Mouse (Mus musculus) lung, postnatal 0 days (tissue): ENCODE results near the gene Tssc4. TPM values are rescaled to one million over a fixed set of nuclear protein-coding genes. Genes with fewer than 3 reads are reported as not detected.

Experiments
- ATAC-seq: fragments of 200-750 bp; cut with Nextera tagmentation; 2 replicates; pipeline ENCODE4 v1.8.0; 2017; ENCODE audit warnings: moderate library complexity
- DNase-seq: peaks from one replicate; pipeline ENCODE4 v3.0.0-alpha.2; 2016; ENCODE audit warnings: low spot score
- H3K27ac ChIP-seq: fragments of 300-500 bp; sonication (generic); 2 replicates; pipeline ENCODE4 v1.5.1; 2014; ENCODE audit warnings: antibody characterized with exemption, mild to moderate bottlenecking, low read length, mixed read lengths
- H3K27me3 ChIP-seq: fragments of 300-500 bp; sonication (generic); replicated peaks from 2 replicates; pipeline ENCODE4 v1.6.1; 2014; ENCODE audit warnings: low read length, mixed read lengths; ENCODE audit not compliant: insufficient read depth
- H3K36me3 ChIP-seq: fragments of 300-500 bp; sonication (generic); 2 replicates; pipeline ENCODE4 v1.6.1; 2014; ENCODE audit warnings: low read length, mixed read lengths; ENCODE audit not compliant: insufficient read depth
- H3K4me1 ChIP-seq: fragments of 300-500 bp; sonication (generic); 2 replicates; pipeline ENCODE4 v1.6.1; 2014; ENCODE audit warnings: antibody characterized with exemption, low read depth, low read length, mixed read lengths; ENCODE audit not compliant: insufficient read depth
- H3K4me2 ChIP-seq: fragments of 300-500 bp; sonication (generic); replicated peaks from 2 replicates; pipeline ENCODE4 v1.6.1; 2014; ENCODE audit warnings: low read depth, mild to moderate bottlenecking, low read length, moderate library complexity, mixed read lengths
- H3K4me3 ChIP-seq: fragments of 300-500 bp; sonication (generic); 2 replicates; pipeline ENCODE4 v1.5.1; 2014; ENCODE audit warnings: low read depth, low read length
- H3K9ac ChIP-seq: fragments of 300-500 bp; sonication (generic); replicated peaks from 2 replicates; pipeline ENCODE4 v1.6.1; 2014; ENCODE audit warnings: low read depth, mild to moderate bottlenecking
- H3K9me3 ChIP-seq: fragments of 300-500 bp; sonication (generic); 2 replicates; pipeline ENCODE4 v1.6.1; 2016; ENCODE audit warnings: low read length, mixed read lengths
- CTCF ChIP-seq: IDR thresholded peaks from 2 replicates; pipeline ENCODE4 v1.5.1; 2016; ENCODE audit warnings: antibody characterized with exemption, mild to moderate bottlenecking
- EP300 ChIP-seq: IDR thresholded peaks from 2 replicates; pipeline ENCODE4 v1.6.1; 2016; ENCODE audit warnings: antibody characterized with exemption, mild to moderate bottlenecking, control low read depth
- WGBS: fragments of 180-500 bp; shearing (Covaris S2); extraction: QIAGEN DNeasy Blood & Tissue Kit; methylation state at CpG from one replicate; pipeline ENCODE4 v1.1.7; 2014; 5-methylcytosine and 5-hydroxymethylcytosine counted together
- polyA plus RNA-seq: library from polyadenylated mRNA; unstranded; fragments of >200 nt; fragmentation: Nextera tagmentation; extraction: Ambion mirVana; gene quantifications from 2 replicates; pipeline ENCODE4 v1.2.1, GENCODE M21; 2015

The Tssc4 gene
- polyA plus RNA-seq, 1 experiment from 2014 or later, result 52.3 TPM

GRCm38 (mm10) chr7:143083708-143084107 is 14.7 kb downstream of the Tssc4 start:
- Histone ChIP-seq H3K4me3 (no peak overlapping the region), H3K27me3 (no peaks in the 10 kb centered on the region), H3K4me2 (no peak overlapping the region), H3K9me3 (no peaks in the 10 kb centered on the region), H3K36me3 (no peaks in the 10 kb centered on the region), H3K27ac (no peak overlapping the region), H3K4me1 (no peaks in the 10 kb centered on the region), H3K9ac (no peak overlapping the region)
- TF ChIP-seq EP300 (no peak), CTCF (no peak)
- WGBS, result 66% methylated on average over 2 of the region's 2 CpGs
- DNase-seq (no peak), ATAC-seq (no peak)

GRCm38 (mm10) chr7:143086366-143086765 is 17.3 kb downstream of the Tssc4 start:
- TF ChIP-seq EP300 (no peak), CTCF (peak; percentile 95)
- Histone ChIP-seq H3K27ac (no peak overlapping the region), H3K4me1 (no peaks in the 10 kb centered on the region), H3K4me2 (no peak overlapping the region), H3K27me3 (no peaks in the 10 kb centered on the region), H3K9ac (no peak overlapping the region), H3K36me3 (no peaks in the 10 kb centered on the region), H3K4me3 (no peak overlapping the region), H3K9me3 (no peaks in the 10 kb centered on the region)
- DNase-seq (peak; percentile 71), ATAC-seq (peak; percentile 71)
- WGBS, result 51% methylated on average over 2 of the region's 2 CpGs

GRCm38 (mm10) chr7:143087070-143087579 is 18.1 kb downstream of the Tssc4 start:
- 36% methylated on average over 4 of the region's 4 CpGs for WGBS
- H3K4me3 ChIP-seq, result no peak overlapping the region
- no peaks in the 10 kb centered on the region for H3K4me1 ChIP-seq
- TF ChIP-seq EP300 (no peak), CTCF (peak; percentile 73)
- DNase-seq, result peak; percentile 59
- no peak overlapping the region for H3K4me2 ChIP-seq
- H3K9me3 ChIP-seq, result no peaks in the 10 kb centered on the region
- no peaks in the 10 kb centered on the region for H3K36me3 ChIP-seq
- peak; percentile 54 for ATAC-seq
- H3K27me3 ChIP-seq, result no peaks in the 10 kb centered on the region
- H3K27ac ChIP-seq, result no peak overlapping the region
- H3K9ac ChIP-seq, result no peak overlapping the region

GRCm38 (mm10) chr7:143093847-143094246 is 24.8 kb downstream of the Tssc4 start:
- H3K9ac ChIP-seq, result no peak overlapping the region
- H3K27me3 ChIP-seq, result no peaks in the 10 kb centered on the region
- H3K4me2 ChIP-seq, result no peak overlapping the region
- no peak overlapping the region for H3K27ac ChIP-seq
- WGBS, result 55% methylated on average over 3 of the region's 3 CpGs
- ATAC-seq, result no peak
- H3K9me3 ChIP-seq, result no peaks in the 10 kb centered on the region
- no peak for DNase-seq
- no peak for TF ChIP-seq EP300
- no peak for TF ChIP-seq CTCF
- no peak overlapping the region for H3K4me3 ChIP-seq
- no peaks in the 10 kb centered on the region for H3K36me3 ChIP-seq
- H3K4me1 ChIP-seq, result no peaks in the 10 kb centered on the region

GRCm38 (mm10) chr7:143094592-143095553 is 25.8 kb downstream of the Tssc4 start, which contains the start of gene Trpm5:
TSS of gene Trpm5 (minus strand) at chr7:143094642.
- Histone ChIP-seq H3K4me3 (no peak within 1 kb of the TSS), H3K36me3 (no peaks in the 10 kb centered on the region), H3K27me3 (no peaks in the 10 kb centered on the region), H3K9me3 (no peaks in the 10 kb centered on the region), H3K9ac (no peak within 1 kb of the TSS), H3K4me1 (no peaks in the 10 kb centered on the region), H3K27ac (no peak within 1 kb of the TSS), H3K4me2 (no peak within 1 kb of the TSS)
- ATAC-seq, result peak; percentile 73
- WGBS, result 33% methylated on average over 10 of the region's 10 CpGs
- TF ChIP-seq EP300, result no peak
- peak; percentile 91 for TF ChIP-seq CTCF
- peak; percentile 53 for DNase-seq

GRCm38 (mm10) chr7:143095554-143095907 is 26.5 kb downstream of the Tssc4 start:
- no peak overlapping the region for H3K9ac ChIP-seq
- H3K4me2 ChIP-seq, result no peak overlapping the region
- H3K4me1 ChIP-seq, result no peaks in the 10 kb centered on the region
- no peaks in the 10 kb centered on the region for H3K9me3 ChIP-seq
- H3K27me3 ChIP-seq, result no peaks in the 10 kb centered on the region
- no peak overlapping the region for H3K4me3 ChIP-seq
- TF ChIP-seq EP300 (no peak), CTCF (no peak)
- no peaks in the 10 kb centered on the region for H3K36me3 ChIP-seq
- ATAC-seq, result no peak
- H3K27ac ChIP-seq, result no peak overlapping the region
- WGBS, result 52% methylated on average over 1 of the region's 1 CpGs
- DNase-seq, result no peak
